Mouse (Mus musculus): Measurements from ENCODE around the gene Atp2b2. TPM values are rescaled to one million over a fixed set of nuclear protein-coding genes. Genes with fewer than 3 reads are reported as not detected.

Atp2b2 gene
- polyA plus RNA-seq, 1 experiment from 2014 or later, result 32.2 TPM

GRCm38 (mm10) chr6:113761644-113762043 lies 280.8 kb downstream of the Atp2b2 start:
- WGBS, result 22% methylated on average over 7 of the region's 7 CpGs
- peak; percentile 61; the same call in 1 of the 2 replicates for ATAC-seq
- Histone ChIP-seq H3K9me3 (ENCODE audit: control insufficient read depth, low read length) (no peaks in the 10 kb centered on the region), H3K9ac (replicated peaks; ENCODE audit: low read depth, low read length) (no peak overlapping the region), H3K27ac (ENCODE audit: low read length) (no peak overlapping the region), H3K27me3 (replicated peaks; ENCODE audit: control insufficient read depth, insufficient read depth, low read length) (no peaks in the 10 kb centered on the region), H3K4me3 (replicated peaks; ENCODE audit: low read length) (no peak overlapping the region), H3K36me3 (ENCODE audit: control insufficient read depth, insufficient read depth) (peaks cover 8% of the 10 kb centered on the region), H3K4me1 (replicated peaks; ENCODE audit: control insufficient read depth, insufficient read depth, low read length) (no peaks in the 10 kb centered on the region), H3K4me2 (ENCODE audit: low read length) (no peak overlapping the region)

GRCm38 (mm10) chr6:113749119-113749685 lies 293.2 kb downstream of the Atp2b2 start:
- Histone ChIP-seq H3K9me3 (ENCODE audit: control insufficient read depth, low read length) (no peaks in the 10 kb centered on the region), H3K4me3 (replicated peaks; ENCODE audit: low read length) (no peak overlapping the region), H3K36me3 (ENCODE audit: control insufficient read depth, insufficient read depth) (peaks cover 19% of the 10 kb centered on the region), H3K4me2 (ENCODE audit: low read length) (no peak overlapping the region), H3K4me1 (replicated peaks; ENCODE audit: control insufficient read depth, insufficient read depth, low read length) (no peaks in the 10 kb centered on the region), H3K9ac (replicated peaks; ENCODE audit: low read depth, low read length) (no peak overlapping the region), H3K27ac (ENCODE audit: low read length) (no peak overlapping the region), H3K27me3 (replicated peaks; ENCODE audit: control insufficient read depth, insufficient read depth, low read length) (no peaks in the 10 kb centered on the region)
- 64% methylated on average over 17 of the region's 17 CpGs for WGBS
- ATAC-seq, result no peak

- 33% methylated on average over 26 of the region's 26 CpGs for WGBS
Measured at GRCm38 (mm10) chr6:113748351-113748750, 294.1 kb downstream of the Atp2b2 start.

GRCm38 (mm10) chr6:113747284-113747683 lies 295.1 kb downstream of the Atp2b2 start:
- 90% methylated on average over 14 of the region's 14 CpGs for WGBS
- Histone ChIP-seq H3K36me3 (ENCODE audit: control insufficient read depth, insufficient read depth) (peaks cover 12% of the 10 kb centered on the region), H3K4me2 (ENCODE audit: low read length) (no peak overlapping the region), H3K9ac (replicated peaks; ENCODE audit: low read depth, low read length) (no peak overlapping the region), H3K4me1 (replicated peaks; ENCODE audit: control insufficient read depth, insufficient read depth, low read length) (peaks cover 4% of the 10 kb centered on the region; the same call in 1 of the 2 replicates), H3K4me3 (replicated peaks; ENCODE audit: low read length) (no peak overlapping the region), H3K27ac (ENCODE audit: low read length) (no peak overlapping the region), H3K9me3 (ENCODE audit: control insufficient read depth, low read length) (no peaks in the 10 kb centered on the region), H3K27me3 (replicated peaks; ENCODE audit: control insufficient read depth, insufficient read depth, low read length) (no peaks in the 10 kb centered on the region)
- ATAC-seq, result no peak

More at GRCm38 (mm10) chr6:113748351-113748750, 294.1 kb downstream of the Atp2b2 start:
- peaks cover 15% of the 10 kb centered on the region for H3K36me3 ChIP-seq (ENCODE audit: control insufficient read depth, insufficient read depth)
- no peaks in the 10 kb centered on the region for H3K9me3 ChIP-seq (ENCODE audit: control insufficient read depth, low read length)
- H3K4me3 ChIP-seq (replicated peaks; ENCODE audit: low read length), result no peak overlapping the region
- no peak overlapping the region for H3K9ac ChIP-seq (replicated peaks; ENCODE audit: low read depth, low read length)
- no peaks in the 10 kb centered on the region for H3K4me1 ChIP-seq (replicated peaks; ENCODE audit: control insufficient read depth, insufficient read depth, low read length)
- ATAC-seq, result no peak
- H3K27me3 ChIP-seq (replicated peaks; ENCODE audit: control insufficient read depth, insufficient read depth, low read length), result no peaks in the 10 kb centered on the region
- no peak overlapping the region for H3K4me2 ChIP-seq (ENCODE audit: low read length)
- H3K27ac ChIP-seq (ENCODE audit: low read length), result no peak overlapping the region

- Histone ChIP-seq H3K9ac (replicated peaks; ENCODE audit: low read depth, low read length) (no peak overlapping the region), H3K4me2 (ENCODE audit: low read length) (no peak overlapping the region), H3K27me3 (replicated peaks; ENCODE audit: control insufficient read depth, insufficient read depth, low read length) (no peaks in the 10 kb centered on the region), H3K4me3 (replicated peaks; ENCODE audit: low read length) (no peak overlapping the region), H3K4me1 (replicated peaks; ENCODE audit: control insufficient read depth, insufficient read depth, low read length) (peaks cover 11% of the 10 kb centered on the region), H3K36me3 (ENCODE audit: control insufficient read depth, insufficient read depth) (peaks cover 7% of the 10 kb centered on the region), H3K27ac (ENCODE audit: low read length) (no peak overlapping the region), H3K9me3 (ENCODE audit: control insufficient read depth, low read length) (no peaks in the 10 kb centered on the region)
- no peak for ATAC-seq
Measured at GRCm38 (mm10) chr6:113745117-113745516, 297.3 kb downstream of the Atp2b2 start.

- H3K9ac ChIP-seq (replicated peaks; ENCODE audit: low read depth, low read length), result no peak overlapping the region
- H3K27ac ChIP-seq (ENCODE audit: low read length), result no peak overlapping the region
- H3K36me3 ChIP-seq (ENCODE audit: control insufficient read depth, insufficient read depth), result 0 out of 2 replicates have a peak, but pooled peaks cover 3% of the 10 kb centered on the region
- H3K4me2 ChIP-seq (ENCODE audit: low read length), result no peak overlapping the region
- H3K4me3 ChIP-seq (replicated peaks; ENCODE audit: low read length), result no peak overlapping the region
- ATAC-seq, result no peak
- H3K27me3 ChIP-seq (replicated peaks; ENCODE audit: control insufficient read depth, insufficient read depth, low read length), result no peaks in the 10 kb centered on the region
- WGBS, result 53% methylated on average over 1 of the region's 1 CpGs
- no peaks in the 10 kb centered on the region for H3K9me3 ChIP-seq (ENCODE audit: control insufficient read depth, low read length)
- peaks cover 20% of the 10 kb centered on the region for H3K4me1 ChIP-seq (replicated peaks; ENCODE audit: control insufficient read depth, insufficient read depth, low read length)
Measured at GRCm38 (mm10) chr6:113743111-113743510, 299.3 kb downstream of the Atp2b2 start.

- no peaks in the 10 kb centered on the region for H3K27me3 ChIP-seq (replicated peaks; ENCODE audit: control insufficient read depth, insufficient read depth, low read length)
- no peak overlapping the region for H3K9ac ChIP-seq (replicated peaks; ENCODE audit: low read depth, low read length)
- H3K36me3 ChIP-seq (ENCODE audit: control insufficient read depth, insufficient read depth), result peaks cover 6% of the 10 kb centered on the region; the same call in 1 of the 2 replicates
- H3K4me3 ChIP-seq (replicated peaks; ENCODE audit: low read length), result no peak overlapping the region
- H3K27ac ChIP-seq (ENCODE audit: low read length), result peak overlapping the region; percentile 51; the same call in 1 of the 2 replicates
- 71% methylated on average over 1 of the region's 1 CpGs for WGBS
- peaks cover 20% of the 10 kb centered on the region for H3K4me1 ChIP-seq (replicated peaks; ENCODE audit: control insufficient read depth, insufficient read depth, low read length)
- H3K9me3 ChIP-seq (ENCODE audit: control insufficient read depth, low read length), result no peaks in the 10 kb centered on the region
- H3K4me2 ChIP-seq (ENCODE audit: low read length), result no peak overlapping the region
- ATAC-seq, result 0 out of 2 replicates have a peak, but pooled peaks have one; percentile 22
Measured at GRCm38 (mm10) chr6:113742321-113742720, 300.1 kb downstream of the Atp2b2 start.

DNA sequence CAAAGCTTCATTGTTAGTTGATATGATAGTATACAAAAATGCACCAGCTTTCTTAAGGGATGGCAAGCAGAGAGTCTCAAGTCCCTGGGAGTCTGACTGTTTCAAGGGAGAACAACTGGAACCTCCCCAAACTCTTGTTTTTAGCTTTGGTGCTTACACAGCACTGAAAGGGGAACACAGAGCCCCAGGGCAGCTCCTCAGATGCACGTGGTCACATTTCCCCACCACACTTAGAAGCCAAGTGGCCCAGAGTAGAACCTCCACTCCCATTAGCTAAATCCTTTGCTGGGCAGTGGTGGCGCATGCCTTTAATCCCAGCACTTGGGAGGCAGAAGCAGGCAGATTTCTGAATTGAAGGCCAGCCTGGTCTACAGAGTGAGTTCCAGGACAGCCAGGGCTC lies 301.0 kb downstream of the Atp2b2 start:
- WGBS, result 75% methylated on average over 2 of the region's 2 CpGs
- no peaks in the 10 kb centered on the region for H3K27me3 ChIP-seq (replicated peaks; ENCODE audit: control insufficient read depth, insufficient read depth, low read length)
- H3K9me3 ChIP-seq (ENCODE audit: control insufficient read depth, low read length), result no peaks in the 10 kb centered on the region
- H3K27ac ChIP-seq (ENCODE audit: low read length), result peak overlapping the region; percentile 20; the same call in 1 of the 2 replicates
- H3K4me1 ChIP-seq (replicated peaks; ENCODE audit: control insufficient read depth, insufficient read depth, low read length), result peaks cover 20% of the 10 kb centered on the region
- H3K4me2 ChIP-seq (ENCODE audit: low read length), result no peak overlapping the region
- ATAC-seq, result no peak
- H3K36me3 ChIP-seq (ENCODE audit: control insufficient read depth, insufficient read depth), result peaks cover 4% of the 10 kb centered on the region; the same call in 1 of the 2 replicates
- no peak overlapping the region for H3K4me3 ChIP-seq (replicated peaks; ENCODE audit: low read length)
- no peak overlapping the region for H3K9ac ChIP-seq (replicated peaks; ENCODE audit: low read depth, low read length)

GRCm38 (mm10) chr6:113740236-113741217 lies 301.9 kb downstream of the Atp2b2 start, which contains the start of gene Sec13:
Sec13 (minus strand) TSS chr6:113740743.
- peaks cover 20% of the 10 kb centered on the region for H3K4me1 ChIP-seq (replicated peaks; ENCODE audit: control insufficient read depth, insufficient read depth, low read length)
- H3K27me3 ChIP-seq (replicated peaks; ENCODE audit: control insufficient read depth, insufficient read depth, low read length), result no peaks in the 10 kb centered on the region

More at GRCm38 (mm10) chr6:113740236-113741217, 301.9 kb downstream of the Atp2b2 start, which contains the start of gene Sec13:
- Histone ChIP-seq H3K27ac (ENCODE audit: low read length) (peak within 1 kb of the TSS; percentile 34), H3K36me3 (ENCODE audit: control insufficient read depth, insufficient read depth) (peaks cover 6% of the 10 kb centered on the region; the same call in 1 of the 2 replicates), H3K4me2 (ENCODE audit: low read length) (peak within 1 kb of the TSS; percentile 77), H3K9ac (replicated peaks; ENCODE audit: low read depth, low read length) (peak within 1 kb of the TSS; percentile 71), H3K9me3 (ENCODE audit: control insufficient read depth, low read length) (no peaks in the 10 kb centered on the region), H3K4me3 (replicated peaks; ENCODE audit: low read length) (peak within 1 kb of the TSS; percentile 66)
- WGBS, result 6% methylated on average over 41 of the region's 41 CpGs
- peak; percentile 86 for ATAC-seq

Data from forebrain, embryonic 16.5 days (tissue).